Mouse (Mus musculus) macrophage (primary cell): ENCODE data around the gene Hnrnpk. TPM values are rescaled to one million over a fixed set of nuclear protein-coding genes. Genes with fewer than 3 reads are reported as not detected.
"Not testable (repeated sequence)": the region's sequence is repeated elsewhere in the genome, so short reads cannot be mapped to it uniquely, and the experiment has no call there.

Experiments
- H3K27ac ChIP-seq: fragments of 350-480 bp; formaldehyde crosslinking; 2 replicates; pipeline ENCODE4 v1.9.0; 2021
- H3K36me3 ChIP-seq: fragments of 350-480 bp; formaldehyde crosslinking; 2 replicates; pipeline ENCODE4 v1.9.0; 2021; ENCODE audit errors: inconsistent target
- H3K4me3 ChIP-seq: fragments of 350-480 bp; formaldehyde crosslinking; 2 replicates; pipeline ENCODE4 v1.9.0; 2021; ENCODE audit errors: inconsistent target
- H3K79me2 ChIP-seq: fragments of 350-480 bp; formaldehyde crosslinking; 2 replicates; pipeline ENCODE4 v1.9.0; 2021; ENCODE audit errors: inconsistent target
- WGBS: methylation state at CpG from one replicate; pipeline ENCODE4 v1.1.7; 2026; ENCODE audit warnings: inconsistent platforms; ENCODE audit not compliant: missing documents; 5-methylcytosine and 5-hydroxymethylcytosine counted together
- polyA plus RNA-seq: library from polyadenylated mRNA; stranded (reverse); fragments of 250-400 nt; gene quantifications from 3 replicates; pipeline ENCODE4 v1.2.4, GENCODE M21; 2018; ENCODE audit warnings: inconsistent platforms

Hnrnpk gene
- polyA plus RNA-seq, 1 experiment from 2014 or later: 425 TPM

GRCm38 (mm10) chr13:58402744-58403110, 416 bp downstream of the Hnrnpk start:
- WGBS: 2% methylated on average over 12 of the region's 48 CpGs
- H3K27ac ChIP-seq: peak overlapping the region; percentile 78
- peaks cover 84% of the 10 kb centered on the region for H3K79me2 ChIP-seq
- peaks cover 22% of the 10 kb centered on the region for H3K36me3 ChIP-seq
- peak overlapping the region; percentile 52 for H3K4me3 ChIP-seq

- peak within 1 kb of the TSS; percentile 78 for H3K27ac ChIP-seq
- peak within 1 kb of the TSS; percentile 88 for H3K4me3 ChIP-seq
- peaks cover 27% of the 10 kb centered on the region for H3K36me3 ChIP-seq
- under 1% methylated on average over 69 of the region's 91 CpGs for WGBS
- peaks cover 84% of the 10 kb centered on the region for H3K79me2 ChIP-seq
Measured at GRCm38 (mm10) chr13:58402003-58402743, 970 bp downstream of the Hnrnpk start, which contains the start of gene Rmi1. TSS of gene Rmi1 (plus strand) at chr13:58402248.

GRCm38 (mm10) chr13:58401135-58402002, 1.8 kb downstream of the Hnrnpk start:
- Histone ChIP-seq H3K4me3 (peak overlapping the region; percentile 88), H3K36me3 (peaks cover 35% of the 10 kb centered on the region), H3K27ac (peak overlapping the region; percentile 56), H3K79me2 (peaks cover 84% of the 10 kb centered on the region)
- 2% methylated on average over 68 of the region's 100 CpGs for WGBS

GRCm38 (mm10) chr13:58400576-58400975, 2.6 kb downstream of the Hnrnpk start:
- peak overlapping the region; percentile 56 for H3K27ac ChIP-seq
- 0% methylated on average over 9 of the region's 11 CpGs for WGBS

GRCm38 (mm10) chr13:58397651-58398050, 5.5 kb downstream of the Hnrnpk start:
- Histone ChIP-seq H3K4me3 (no peak overlapping the region), H3K79me2 (peaks cover 84% of the 10 kb centered on the region), H3K27ac (no peak overlapping the region), H3K36me3 (peaks cover 71% of the 10 kb centered on the region)
- 87% methylated on average over 9 of the region's 13 CpGs for WGBS

More at GRCm38 (mm10) chr13:58400576-58400975, 2.6 kb downstream of the Hnrnpk start:
- Histone ChIP-seq H3K4me3 (peak overlapping the region; percentile 88), H3K79me2 (peaks cover 84% of the 10 kb centered on the region), H3K36me3 (peaks cover 43% of the 10 kb centered on the region)

GRCm38 (mm10) chr13:58394392-58394791, 8.8 kb downstream of the Hnrnpk start:
- peaks cover 80% of the 10 kb centered on the region for H3K36me3 ChIP-seq
- WGBS: 100% methylated on average over 9 of the region's 11 CpGs
- H3K4me3 ChIP-seq, H3K27ac ChIP-seq: not testable (repeated sequence)
- H3K79me2 ChIP-seq: peaks cover 68% of the 10 kb centered on the region

- H3K79me2 ChIP-seq: peaks cover 19% of the 10 kb centered on the region; the same call in 1 of the 2 replicates
- no peak overlapping the region for H3K4me3 ChIP-seq
- peaks cover 31% of the 10 kb centered on the region for H3K36me3 ChIP-seq
- 93% methylated on average over 2 of the region's 2 CpGs for WGBS
- H3K27ac ChIP-seq: no peak overlapping the region
Measured at GRCm38 (mm10) chr13:58389324-58389951, 13.7 kb downstream of the Hnrnpk start.

GRCm38 (mm10) chr13:58388379-58388778, 14.8 kb downstream of the Hnrnpk start:
- Histone ChIP-seq H3K36me3 (peaks cover 20% of the 10 kb centered on the region), H3K79me2 (peaks cover 19% of the 10 kb centered on the region; the same call in 1 of the 2 replicates), H3K4me3 (no peak overlapping the region), H3K27ac (no peak overlapping the region)
- WGBS: 61% methylated on average over 3 of the region's 3 CpGs

GRCm38 (mm10) chr13:58387948-58388347, 15.2 kb downstream of the Hnrnpk start:
- no peak overlapping the region for H3K4me3 ChIP-seq
- 24% methylated on average over 6 of the region's 7 CpGs for WGBS
- H3K27ac ChIP-seq: no peak overlapping the region
- peaks cover 19% of the 10 kb centered on the region for H3K36me3 ChIP-seq
- peaks cover 16% of the 10 kb centered on the region; the same call in 1 of the 2 replicates for H3K79me2 ChIP-seq

- Histone ChIP-seq H3K27ac (no peak overlapping the region), H3K79me2 (peaks cover 10% of the 10 kb centered on the region; the same call in 1 of the 2 replicates), H3K4me3 (no peak overlapping the region), H3K36me3 (peaks cover 30% of the 10 kb centered on the region)
- WGBS: 92% methylated on average over 7 of the region's 7 CpGs
Measured at GRCm38 (mm10) chr13:58385547-58385920, 17.6 kb downstream of the Hnrnpk start.

- Histone ChIP-seq H3K36me3 (peaks cover 28% of the 10 kb centered on the region), H3K4me3 (peak within 1 kb of the TSS; percentile 31), H3K79me2 (peaks cover 10% of the 10 kb centered on the region; the same call in 1 of the 2 replicates), H3K27ac (no peak within 1 kb of the TSS)
- WGBS: 3% methylated on average over 80 of the region's 80 CpGs
Measured at GRCm38 (mm10) chr13:58384779-58385546, 18.2 kb downstream of the Hnrnpk start, which contains the start of gene 2210016F16Rik. TSS of gene 2210016F16Rik (minus strand) at chr13:58385225.

GRCm38 (mm10) chr13:58384371-58384770, 18.8 kb downstream of the Hnrnpk start:
- 57% methylated on average over 8 of the region's 11 CpGs for WGBS
- H3K36me3 ChIP-seq: peaks cover 28% of the 10 kb centered on the region
- peaks cover 10% of the 10 kb centered on the region; the same call in 1 of the 2 replicates for H3K79me2 ChIP-seq
- peak overlapping the region; percentile 31 for H3K4me3 ChIP-seq
- H3K27ac ChIP-seq: no peak overlapping the region

GRCm38 (mm10) chr13:58373153-58373470, 30.0 kb downstream of the Hnrnpk start:
- H3K79me2 ChIP-seq: no peaks in the 10 kb centered on the region
- no peak overlapping the region for H3K27ac ChIP-seq
- 93% methylated on average over 2 of the region's 2 CpGs for WGBS
- no peaks in the 10 kb centered on the region for H3K36me3 ChIP-seq
- H3K4me3 ChIP-seq: no peak overlapping the region
